Mouse (Mus musculus): Measurements from ENCODE around the gene Ppp1r14a. TPM values are rescaled to one million over a fixed set of nuclear protein-coding genes. Genes with fewer than 3 reads are reported as not detected.

The Ppp1r14a gene
- polyA plus RNA-seq, 1 experiment from 2014 or later: 21.8 TPM

GRCm38 (mm10) chr7:29283876-29284275 is 5.2 kb upstream of the Ppp1r14a start:
- peak; percentile 74 for DNase-seq (ENCODE audit: low spot score, missing footprints)
- Histone ChIP-seq H3K27ac (ENCODE audit: low read depth, low read length) (no peak overlapping the region), H3K4me3 (ENCODE audit: low read depth, low read length) (no peak overlapping the region), H3K4me2 (no peak overlapping the region), H3K36me3 (ENCODE audit: control insufficient read depth, insufficient read depth, low read length) (no peaks in the 10 kb centered on the region), H3K9me3 (ENCODE audit: control insufficient read depth, low read length) (no peaks in the 10 kb centered on the region), H3K27me3 (ENCODE audit: control insufficient read depth, insufficient read depth, low read length) (peaks cover 27% of the 10 kb centered on the region), H3K9ac (ENCODE audit: low read length) (no peak overlapping the region), H3K4me1 (ENCODE audit: control insufficient read depth, insufficient read depth, low read length) (peaks cover 13% of the 10 kb centered on the region)
- WGBS: 91% methylated on average over 4 of the region's 4 CpGs
- ATAC-seq (ENCODE audit: low FRiP score): no peak

- no peak overlapping the region for H3K4me3 ChIP-seq (ENCODE audit: low read depth, low read length)
- DNase-seq (ENCODE audit: low spot score, missing footprints) (no peak), ATAC-seq (ENCODE audit: low FRiP score) (no peak)
- H3K9me3 ChIP-seq (ENCODE audit: control insufficient read depth, low read length): no peaks in the 10 kb centered on the region
- no peak overlapping the region for H3K27ac ChIP-seq (ENCODE audit: low read depth, low read length)
- 94% methylated on average over 6 of the region's 6 CpGs for WGBS
- no peak overlapping the region for H3K9ac ChIP-seq (ENCODE audit: low read length)
- peaks cover 27% of the 10 kb centered on the region for H3K27me3 ChIP-seq (ENCODE audit: control insufficient read depth, insufficient read depth, low read length)
- H3K4me2 ChIP-seq: no peak overlapping the region
- no peaks in the 10 kb centered on the region for H3K36me3 ChIP-seq (ENCODE audit: control insufficient read depth, insufficient read depth, low read length)
- H3K4me1 ChIP-seq (ENCODE audit: control insufficient read depth, insufficient read depth, low read length): peaks cover 15% of the 10 kb centered on the region
Observed at GRCm38 (mm10) chr7:29284523-29284922, 4.6 kb upstream of the Ppp1r14a start.

- H3K9ac ChIP-seq (ENCODE audit: low read length): no peak overlapping the region
- no peak overlapping the region for H3K27ac ChIP-seq (ENCODE audit: low read depth, low read length)
- H3K27me3 ChIP-seq (ENCODE audit: control insufficient read depth, insufficient read depth, low read length): peaks cover 4% of the 10 kb centered on the region
- DNase-seq (ENCODE audit: low spot score, missing footprints) (peak; percentile 72), ATAC-seq (ENCODE audit: low FRiP score) (no peak)
- H3K4me3 ChIP-seq (ENCODE audit: low read depth, low read length): no peak overlapping the region
- H3K9me3 ChIP-seq (ENCODE audit: control insufficient read depth, low read length): no peaks in the 10 kb centered on the region
- H3K4me1 ChIP-seq (ENCODE audit: control insufficient read depth, insufficient read depth, low read length): peaks cover 19% of the 10 kb centered on the region
- no peaks in the 10 kb centered on the region for H3K36me3 ChIP-seq (ENCODE audit: control insufficient read depth, insufficient read depth, low read length)
- H3K4me2 ChIP-seq: no peak overlapping the region
- 88% methylated on average over 7 of the region's 7 CpGs for WGBS
Observed at GRCm38 (mm10) chr7:29287481-29287880, 1.6 kb upstream of the Ppp1r14a start.

GRCm38 (mm10) chr7:29288079-29288478 is 1.0 kb upstream of the Ppp1r14a start:
- WGBS: 96% methylated on average over 2 of the region's 2 CpGs
- H3K4me2 ChIP-seq: no peak overlapping the region
- DNase-seq (ENCODE audit: low spot score, missing footprints): no peak
- no peaks in the 10 kb centered on the region for H3K9me3 ChIP-seq (ENCODE audit: control insufficient read depth, low read length)
- H3K4me3 ChIP-seq (ENCODE audit: low read depth, low read length): no peak overlapping the region
- no peak overlapping the region for H3K9ac ChIP-seq (ENCODE audit: low read length)
- ATAC-seq (ENCODE audit: low FRiP score): no peak
- no peak overlapping the region for H3K27ac ChIP-seq (ENCODE audit: low read depth, low read length)
- no peaks in the 10 kb centered on the region for H3K36me3 ChIP-seq (ENCODE audit: control insufficient read depth, insufficient read depth, low read length)
- H3K27me3 ChIP-seq (ENCODE audit: control insufficient read depth, insufficient read depth, low read length): no peaks in the 10 kb centered on the region; the same call in none of the 2 replicates
- H3K4me1 ChIP-seq (ENCODE audit: control insufficient read depth, insufficient read depth, low read length): peaks cover 25% of the 10 kb centered on the region

GRCm38 (mm10) chr7:29289856-29290255 is 748 bp downstream of the Ppp1r14a start:
- peak overlapping the region; percentile 80 for H3K4me2 ChIP-seq

GRCm38 (mm10) chr7:29290691-29291485 is 1.8 kb downstream of the Ppp1r14a start:
- Histone ChIP-seq H3K9me3 (ENCODE audit: control insufficient read depth, low read length) (no peaks in the 10 kb centered on the region), H3K27ac (ENCODE audit: low read depth, low read length) (peak overlapping the region; percentile 22; the same call in 1 of the 2 replicates), H3K4me2 (peak overlapping the region; percentile 80; the same call in 1 of the 2 replicates), H3K4me1 (ENCODE audit: control insufficient read depth, insufficient read depth, low read length) (peaks cover 31% of the 10 kb centered on the region), H3K36me3 (ENCODE audit: control insufficient read depth, insufficient read depth, low read length) (no peaks in the 10 kb centered on the region), H3K4me3 (ENCODE audit: low read depth, low read length) (no peak overlapping the region), H3K9ac (ENCODE audit: low read length) (peak overlapping the region; percentile 24; the same call in 1 of the 2 replicates), H3K27me3 (ENCODE audit: control insufficient read depth, insufficient read depth, low read length) (no peaks in the 10 kb centered on the region; the same call in 1 of the 2 replicates)
- no peak for ATAC-seq (ENCODE audit: low FRiP score)
- peak; percentile 85 for DNase-seq (ENCODE audit: low spot score, missing footprints)
- WGBS: 45% methylated on average over 11 of the region's 11 CpGs

More at GRCm38 (mm10) chr7:29289856-29290255, 748 bp downstream of the Ppp1r14a start:
- ATAC-seq (ENCODE audit: low FRiP score): no peak
- Histone ChIP-seq H3K9ac (ENCODE audit: low read length) (peak overlapping the region; percentile 65), H3K9me3 (ENCODE audit: control insufficient read depth, low read length) (no peaks in the 10 kb centered on the region), H3K4me3 (ENCODE audit: low read depth, low read length) (peak overlapping the region; percentile 56), H3K27me3 (ENCODE audit: control insufficient read depth, insufficient read depth, low read length) (no peaks in the 10 kb centered on the region; the same call in 1 of the 2 replicates), H3K27ac (ENCODE audit: low read depth, low read length) (no peak overlapping the region), H3K4me1 (ENCODE audit: control insufficient read depth, insufficient read depth, low read length) (peaks cover 31% of the 10 kb centered on the region), H3K36me3 (ENCODE audit: control insufficient read depth, insufficient read depth, low read length) (no peaks in the 10 kb centered on the region)
- 87% methylated on average over 6 of the region's 6 CpGs for WGBS
- DNase-seq (ENCODE audit: low spot score, missing footprints): peak; percentile 86

GRCm38 (mm10) chr7:29291616-29292457 is 2.7 kb downstream of the Ppp1r14a start:
- H3K9me3 ChIP-seq (ENCODE audit: control insufficient read depth, low read length): no peaks in the 10 kb centered on the region
- H3K4me2 ChIP-seq: peak overlapping the region; percentile 25
- 17% methylated on average over 7 of the region's 7 CpGs for WGBS
- peak; percentile 89 for DNase-seq (ENCODE audit: low spot score, missing footprints)
- peaks cover 31% of the 10 kb centered on the region for H3K4me1 ChIP-seq (ENCODE audit: control insufficient read depth, insufficient read depth, low read length)
- ATAC-seq (ENCODE audit: low FRiP score): peak; percentile 67
- H3K27ac ChIP-seq (ENCODE audit: low read depth, low read length): peak overlapping the region; percentile 81
- no peak overlapping the region for H3K4me3 ChIP-seq (ENCODE audit: low read depth, low read length)
- no peaks in the 10 kb centered on the region for H3K36me3 ChIP-seq (ENCODE audit: control insufficient read depth, insufficient read depth, low read length)
- no peaks in the 10 kb centered on the region; the same call in 1 of the 2 replicates for H3K27me3 ChIP-seq (ENCODE audit: control insufficient read depth, insufficient read depth, low read length)
- no peak overlapping the region for H3K9ac ChIP-seq (ENCODE audit: low read length)

GRCm38 (mm10) chr7:29292458-29293098 is 3.5 kb downstream of the Ppp1r14a start:
- peaks cover 31% of the 10 kb centered on the region for H3K4me1 ChIP-seq (ENCODE audit: control insufficient read depth, insufficient read depth, low read length)
- 0 out of 2 replicates have a peak, but pooled peaks have one; percentile 1 for ATAC-seq (ENCODE audit: low FRiP score)
- DNase-seq (ENCODE audit: low spot score, missing footprints): no peak
- H3K36me3 ChIP-seq (ENCODE audit: control insufficient read depth, insufficient read depth, low read length): no peaks in the 10 kb centered on the region
- peak overlapping the region; percentile 81 for H3K27ac ChIP-seq (ENCODE audit: low read depth, low read length)
- no peak overlapping the region for H3K4me3 ChIP-seq (ENCODE audit: low read depth, low read length)
- H3K9me3 ChIP-seq (ENCODE audit: control insufficient read depth, low read length): no peaks in the 10 kb centered on the region
- H3K9ac ChIP-seq (ENCODE audit: low read length): peak overlapping the region; percentile 40
- 29% methylated on average over 8 of the region's 8 CpGs for WGBS
- peak overlapping the region; percentile 25 for H3K4me2 ChIP-seq
- H3K27me3 ChIP-seq (ENCODE audit: control insufficient read depth, insufficient read depth, low read length): no peaks in the 10 kb centered on the region; the same call in 1 of the 2 replicates
